Mouse (Mus musculus) C2C12 (cell line): ENCODE measurements at regions not wholly inside any gene's neighbourhood (a gene's known extent, or its start where the extent isn't known, plus 50 kb on each side); places are given as distances from the start of the nearest gene placed in this dataset.

ENCODE experiments used
- H3K27me3 ChIP-seq: one replicate; pipeline ENCODE4 v1.6.1; 2011; ENCODE audit not compliant: control insufficient read depth, insufficient read depth, insufficient read length
- H3K36me3 ChIP-seq: one replicate; pipeline ENCODE4 v1.6.1; 2011; ENCODE audit not compliant: control insufficient read depth, insufficient read depth
- H3K4me3 ChIP-seq: one replicate; pipeline ENCODE4 v1.5.1; 2011; ENCODE audit warnings: mild to moderate bottlenecking, control low read depth; ENCODE audit not compliant: poor library complexity, insufficient read depth, severe bottlenecking
- H3K79me2 ChIP-seq: one replicate; pipeline ENCODE4 v1.6.1; 2011; ENCODE audit not compliant: control insufficient read depth, insufficient read depth
- H3K79me3 ChIP-seq: one replicate; pipeline ENCODE4 v1.6.1; 2011; ENCODE audit warnings: low read depth, control low read depth
- H3ac ChIP-seq: one replicate; pipeline ENCODE3; 2011; ENCODE audit warnings: low read depth; ENCODE audit not compliant: control insufficient read depth, insufficient read length
- CEBPB ChIP-seq: IDR thresholded peaks from one replicate; pipeline ENCODE4 v1.6.1; 2011; ENCODE audit warnings: low read depth, mild to moderate bottlenecking, control low read depth, moderate library complexity
- CTCF ChIP-seq: IDR thresholded peaks from one replicate; pipeline ENCODE4 v1.5.1; 2011; ENCODE audit not compliant: control insufficient read depth, insufficient read depth, insufficient read length
- FOSL1 ChIP-seq: IDR thresholded peaks from one replicate; pipeline ENCODE4 v1.8.0; 2011; ENCODE audit warnings: mild to moderate bottlenecking, low read length; ENCODE audit not compliant: poor library complexity, insufficient read depth, severe bottlenecking
- MAX ChIP-seq: IDR thresholded peaks from one replicate; pipeline ENCODE4 v1.6.1; 2011; ENCODE audit warnings: mild to moderate bottlenecking, control low read depth
- MYOD1 ChIP-seq: IDR thresholded peaks from one replicate; pipeline ENCODE4 v1.6.1; 2011; ENCODE audit warnings: low read depth; ENCODE audit not compliant: control insufficient read depth, insufficient read length
- MYOG ChIP-seq: IDR thresholded peaks from one replicate; pipeline ENCODE4 v1.6.1; 2011; ENCODE audit not compliant: control insufficient read depth, insufficient read length; ENCODE audit errors: extremely low read depth
- USF1 ChIP-seq: IDR thresholded peaks from one replicate; pipeline ENCODE4 v1.6.1; 2011; ENCODE audit warnings: low read depth, mild to moderate bottlenecking, control low read depth, moderate library complexity

DNA sequence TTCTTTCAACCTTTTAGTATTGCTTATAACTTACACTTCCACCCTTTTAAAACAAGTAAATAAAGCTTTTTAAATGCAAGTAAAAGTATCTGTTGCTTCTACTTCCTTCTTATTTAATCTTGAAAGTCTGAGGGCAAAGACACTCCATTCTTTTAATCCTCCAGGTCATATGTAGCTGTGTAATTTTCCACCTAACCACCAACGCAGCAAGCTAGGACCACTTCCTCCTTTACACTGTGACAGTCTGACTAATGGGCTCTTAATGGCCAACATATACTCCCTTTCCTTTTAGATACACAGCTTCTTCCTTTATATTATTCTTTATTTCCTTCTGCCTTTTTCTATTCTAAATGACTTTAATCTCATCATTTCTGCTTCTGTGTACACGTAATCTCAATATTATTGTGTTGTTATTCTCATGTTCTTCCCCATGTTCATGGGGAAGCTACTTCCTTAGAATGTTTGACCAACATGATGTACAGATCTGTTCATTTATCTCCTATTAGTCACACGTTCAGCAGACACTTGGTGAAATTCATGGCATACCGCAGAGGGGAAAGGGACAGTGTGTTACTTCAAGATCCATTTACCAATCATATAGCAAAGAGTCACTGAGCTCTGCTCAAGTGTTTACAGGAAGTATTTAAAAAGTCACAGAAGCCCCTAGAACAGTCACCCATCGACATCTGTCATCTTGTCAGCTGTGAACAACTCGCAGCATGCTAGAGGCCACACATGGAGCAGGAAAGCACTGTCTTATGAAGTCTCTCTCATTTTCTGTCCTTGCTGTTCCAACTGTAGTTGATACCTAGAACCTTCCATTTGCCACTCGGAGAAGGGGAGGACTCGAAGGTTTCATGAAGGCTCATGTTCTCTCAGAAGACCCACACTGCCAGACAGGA, 172.2 kb upstream of the Slc7a11 start:
- H3K36me3 ChIP-seq = no peaks in the 10 kb centered on the region
- H3K27me3 ChIP-seq = no peaks in the 10 kb centered on the region
- no peaks in the 10 kb centered on the region for H3K79me3 ChIP-seq
- no peak overlapping the region for H3ac ChIP-seq
- no peak for TF ChIP-seq FOSL1
- TF ChIP-seq MYOD1 = no peak
- H3K4me3 ChIP-seq = no peak overlapping the region
- no peaks in the 10 kb centered on the region for H3K79me2 ChIP-seq

DNA sequence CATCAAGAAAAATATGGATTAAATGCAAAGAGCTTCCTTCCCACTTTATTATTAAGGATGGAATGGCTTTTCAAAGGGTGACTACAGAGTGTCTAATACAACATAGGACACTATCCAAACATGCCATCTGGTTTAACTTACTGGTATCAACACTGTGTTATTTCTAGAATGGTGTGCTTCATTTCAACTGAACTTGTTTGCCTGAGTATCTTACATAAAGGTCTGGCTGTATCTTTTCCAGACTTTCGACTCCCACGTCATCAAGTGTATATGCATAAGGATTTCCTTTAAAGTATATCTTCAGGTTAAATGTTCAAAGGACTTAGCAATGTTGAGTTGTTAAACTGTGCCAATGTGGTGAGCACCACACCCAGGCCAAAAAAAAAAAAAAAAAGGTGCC, 169.6 kb upstream of the Slc7a11 start:
- no peak for TF ChIP-seq MAX
- TF ChIP-seq MYOG = no peak
- no peak for TF ChIP-seq CTCF
- no peak for TF ChIP-seq CEBPB
- no peak for TF ChIP-seq MYOD1
- TF ChIP-seq FOSL1 = no peak
- TF ChIP-seq USF1 = no peak
- H3K79me3 ChIP-seq = no peaks in the 10 kb centered on the region
- no peaks in the 10 kb centered on the region for H3K27me3 ChIP-seq
- H3K36me3 ChIP-seq = no peaks in the 10 kb centered on the region
- no peaks in the 10 kb centered on the region for H3K79me2 ChIP-seq
- H3ac ChIP-seq = no peak overlapping the region
- no peak overlapping the region for H3K4me3 ChIP-seq

DNA sequence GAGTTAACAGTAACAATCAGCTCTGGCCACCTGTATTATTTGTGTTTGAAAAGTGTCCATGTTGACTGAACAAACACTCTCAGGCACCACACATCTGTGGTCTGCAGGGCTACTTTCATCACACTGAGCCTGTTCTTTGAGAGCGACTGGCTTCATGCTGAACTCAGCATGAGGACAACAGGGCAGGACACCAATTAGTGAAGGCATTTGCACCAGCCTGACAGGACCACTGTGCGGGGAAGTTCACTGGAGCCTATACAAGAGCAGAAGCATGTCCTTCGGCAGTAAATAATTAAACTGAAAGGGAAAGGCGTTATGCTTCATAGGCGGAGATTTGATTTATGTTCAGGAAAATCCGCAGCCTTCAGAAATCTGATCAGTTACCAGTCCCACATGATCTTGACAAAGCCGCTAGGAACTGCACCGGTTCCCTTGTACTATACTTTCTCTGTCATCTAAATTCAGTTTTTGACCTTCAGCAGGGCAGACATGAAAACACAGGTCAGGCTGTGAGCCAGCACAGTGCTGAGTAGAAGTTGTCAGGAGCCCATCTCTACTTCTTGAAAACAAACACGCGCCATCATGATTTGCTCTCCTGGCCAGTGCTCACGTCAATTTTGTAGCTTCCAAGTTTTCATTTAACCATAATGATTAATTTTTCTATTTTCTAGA, 166.1 kb upstream of the Slc7a11 start:
- no peaks in the 10 kb centered on the region for H3K79me3 ChIP-seq
- H3K4me3 ChIP-seq = no peak overlapping the region
- no peaks in the 10 kb centered on the region for H3K27me3 ChIP-seq
- H3ac ChIP-seq = no peak overlapping the region
- no peaks in the 10 kb centered on the region for H3K36me3 ChIP-seq
- TF ChIP-seq MYOG = no peak
- TF ChIP-seq FOSL1 = no peak
- no peak for TF ChIP-seq USF1
- no peak for TF ChIP-seq MAX
- no peak for TF ChIP-seq MYOD1
- TF ChIP-seq CTCF = no peak
- no peaks in the 10 kb centered on the region for H3K79me2 ChIP-seq

DNA sequence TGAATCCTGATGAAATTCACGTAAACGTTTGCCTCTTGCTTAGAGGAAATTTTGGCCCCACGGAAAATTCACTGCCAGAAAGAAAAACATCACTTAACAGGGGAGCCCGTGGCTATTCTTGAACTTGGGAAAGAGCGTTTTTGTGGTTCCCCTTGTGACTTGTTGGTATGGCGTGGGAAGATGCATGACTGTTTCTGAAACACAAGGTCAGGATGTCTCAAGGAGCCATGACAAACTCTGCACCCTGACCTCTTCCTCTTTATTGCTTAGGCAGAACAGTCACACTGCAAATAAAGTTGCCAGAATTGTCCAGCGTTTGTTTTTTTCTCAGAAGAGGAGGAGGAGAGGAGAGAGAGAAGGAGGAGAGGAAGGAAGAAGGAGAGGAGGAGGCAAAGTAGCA, 164.3 kb upstream of the Slc7a11 start:
- no peaks in the 10 kb centered on the region for H3K79me2 ChIP-seq
- H3ac ChIP-seq = no peak overlapping the region
- H3K79me3 ChIP-seq = no peaks in the 10 kb centered on the region
- H3K36me3 ChIP-seq = no peaks in the 10 kb centered on the region
- TF ChIP-seq MAX (no peak), USF1 (no peak), FOSL1 (no peak), MYOG (no peak), CEBPB (no peak), MYOD1 (no peak), CTCF (no peak)
- H3K4me3 ChIP-seq = no peak overlapping the region
- no peaks in the 10 kb centered on the region for H3K27me3 ChIP-seq

DNA sequence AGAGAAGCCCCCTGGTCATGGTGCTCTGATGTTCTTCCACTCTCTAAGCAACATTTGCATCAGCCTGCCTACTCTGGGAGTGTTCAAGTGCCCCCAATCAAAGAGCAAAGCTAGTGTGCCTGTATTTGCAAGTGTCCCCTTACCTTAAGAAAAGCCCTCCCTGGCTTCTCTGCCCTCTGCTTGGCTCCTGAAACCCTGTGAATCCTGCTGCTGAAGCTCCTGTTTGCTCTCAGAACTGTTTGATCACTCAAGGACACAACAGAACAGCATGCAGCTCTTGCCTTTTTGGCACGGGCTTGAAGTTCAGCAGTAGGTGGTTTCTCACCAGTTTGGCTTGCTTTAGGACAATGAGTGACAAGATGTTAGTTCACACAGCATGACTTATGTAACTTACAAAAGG, 163.6 kb upstream of the Slc7a11 start:
- Histone ChIP-seq H3K79me2 (no peaks in the 10 kb centered on the region), H3K36me3 (no peaks in the 10 kb centered on the region), H3K27me3 (no peaks in the 10 kb centered on the region), H3K79me3 (no peaks in the 10 kb centered on the region), H3ac (no peak overlapping the region), H3K4me3 (no peak overlapping the region)
- TF ChIP-seq CTCF = no peak
- TF ChIP-seq FOSL1 = no peak
- TF ChIP-seq MYOD1 = no peak
- TF ChIP-seq CEBPB = no peak
- TF ChIP-seq MAX = no peak
- no peak for TF ChIP-seq USF1
- TF ChIP-seq MYOG = no peak
